Mouse (Mus musculus): ENCODE measurements at regions not wholly inside any gene's neighbourhood (a gene's known extent, or its start where the extent isn't known, plus 50 kb on each side); places are given as distances from the start of the nearest gene placed in this dataset.
A peak's percentile ranks its signal among the peaks of the same experiment; 100 is the strongest.
"Not testable (repeated sequence)": the region's sequence is repeated elsewhere in the genome, so short reads cannot be mapped to it uniquely, and the experiment has no call there.

DNA sequence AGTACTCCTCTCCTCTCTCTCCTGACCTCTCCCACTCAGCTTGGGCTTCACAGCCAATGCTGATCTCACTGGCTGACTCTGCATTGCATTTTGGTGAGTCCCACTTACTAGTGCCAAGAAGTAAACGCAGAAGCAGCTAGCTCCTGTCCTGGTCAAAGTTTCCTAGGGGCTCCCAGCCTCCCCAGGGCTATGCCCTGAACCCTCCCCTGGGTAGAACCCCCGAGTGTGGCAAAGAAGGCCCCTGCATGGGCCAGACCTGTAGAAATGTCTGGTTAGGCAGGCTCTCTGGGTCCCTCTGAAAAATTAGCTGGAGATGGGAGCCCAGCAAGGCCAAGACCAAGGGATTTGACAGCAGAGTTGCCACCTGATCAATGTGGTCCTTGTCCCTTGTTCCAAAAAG, 454.3 kb downstream of the Gm10330 start:
- WGBS: 27% methylated on average over 2 of the region's 2 CpGs
- not testable (repeated sequence) for H3K9ac ChIP-seq; ATAC-seq (ENCODE audit: insufficient number of reproducible peaks, low FRiP score); H3K9me3 ChIP-seq (replicated peaks); H3K4me1 ChIP-seq (replicated peaks); H3K27me3 ChIP-seq (replicated peaks); H3K27ac ChIP-seq (ENCODE audit: poor library complexity, severe bottlenecking); H3K4me2 ChIP-seq; H3K4me3 ChIP-seq; H3K36me3 ChIP-seq

DNA sequence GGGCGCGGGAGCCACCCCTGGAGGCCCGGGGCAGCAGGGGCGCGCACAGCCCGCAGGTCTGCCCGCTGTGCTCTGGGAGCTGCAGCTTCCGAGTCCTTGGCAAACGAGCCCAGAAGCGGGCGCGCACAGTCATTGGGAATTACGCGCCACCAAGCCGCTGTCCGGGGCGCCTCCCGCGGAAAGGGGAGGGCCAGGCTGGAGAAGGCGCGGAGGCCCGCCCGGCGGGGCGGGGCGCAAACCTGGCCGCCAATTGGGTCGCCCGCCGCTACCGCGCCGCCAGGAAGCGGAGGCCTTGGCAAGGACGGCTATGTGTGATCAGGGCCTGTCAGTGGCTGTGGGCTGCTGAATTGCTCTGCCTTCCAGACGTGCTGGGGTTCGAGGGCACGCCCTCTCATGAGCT, 464.9 kb downstream of the Gm10330 start:
- H3K36me3 ChIP-seq; H3K4me1 ChIP-seq (replicated peaks); H3K27me3 ChIP-seq (replicated peaks); H3K27ac ChIP-seq (ENCODE audit: poor library complexity, severe bottlenecking); H3K9me3 ChIP-seq (replicated peaks): not testable (repeated sequence)
- Histone ChIP-seq H3K4me3 (peak overlapping the region; percentile 51), H3K9ac (0 out of 2 replicates have a peak overlapping the region, but pooled peaks have one; percentile 56), H3K4me2 (peak overlapping the region; percentile 60)
- 0% methylated on average over 34 of the region's 38 CpGs for WGBS
- ATAC-seq (ENCODE audit: insufficient number of reproducible peaks, low FRiP score): peak; percentile 64
